Mouse (Mus musculus) brain, embryonic 14.5 days (tissue): ENCODE measurements around the gene Cby3.

Experiments
- CTCF ChIP-seq: fragments of 200-500 bp; IDR thresholded peaks from 2 replicates; pipeline ENCODE4 v1.5.1; 2012; ENCODE audit warnings: inconsistent platforms, mild to moderate bottlenecking, moderate library complexity, borderline replicate concordance; ENCODE audit not compliant: insufficient read depth, insufficient read length; ENCODE audit errors: extremely low read depth
- POLR2A ChIP-seq: fragments of 200-500 bp; IDR thresholded peaks from 2 replicates; pipeline ENCODE4 v1.6.1; 2012; ENCODE audit warnings: mild to moderate bottlenecking, inconsistent platforms, borderline replicate concordance; ENCODE audit not compliant: poor library complexity, insufficient read depth, insufficient read length, severe bottlenecking; ENCODE audit errors: extremely low read depth

DNA sequence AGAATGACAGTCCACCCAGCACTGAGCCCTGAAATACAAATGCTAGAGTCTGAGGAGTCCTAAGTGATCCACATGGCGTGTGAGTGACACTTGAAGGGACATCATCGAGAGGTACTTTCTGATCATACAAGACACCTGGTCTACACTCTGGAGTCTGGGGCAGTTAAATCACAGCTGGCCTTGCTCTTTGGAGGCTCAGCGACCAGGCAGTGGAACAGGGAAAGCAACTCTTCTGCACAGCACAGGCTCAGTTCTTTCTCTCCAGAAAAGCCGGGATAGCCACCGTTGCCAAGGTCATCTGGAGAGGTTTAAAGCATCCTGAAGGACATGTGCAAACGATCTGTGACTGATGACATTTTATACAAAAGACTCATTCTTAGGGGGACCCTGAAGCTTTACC is 53.0 kb downstream of the Cby3 start:
- TF ChIP-seq CTCF (no peak), POLR2A (no peak)
